In genomic region chr10:12869029-12869671, GRCm38 (mm10) we compare ENCODE assay signal across 7 mouse cellular contexts. TPM values are rescaled to one million over a fixed set of nuclear protein-coding genes. Genes with fewer than 3 reads are reported as not detected.
DNase-seq lines count a peak whose midpoint lies in the region; ATAC-seq lines count a peak whose summit lies in the region.

Utrn (minus strand) TSS chr10:12869365.

- H3K4me1 ChIP-seq in hindbrain, embryonic 15.5 days (replicated peaks), result peaks cover 17% of the 10 kb centered on the region

- H3K9ac ChIP-seq in hindbrain, embryonic 15.5 days, result peak within 1 kb of the TSS; percentile 73

- no peaks in the 10 kb centered on the region for H3K36me3 ChIP-seq in hindbrain, embryonic 15.5 days

- intact Hi-C loops in left cerebral cortex, postnatal 25 days (cut with DNase I), result loop anchor here (2.0 to 5.0 kb wide), 2 partner anchors 54 to 132 kb away; no protein-coding TSS in a partner anchor

- H3K27me3 ChIP-seq in hindbrain, embryonic 15.5 days, result no peaks in the 10 kb centered on the region

- peak within 1 kb of the TSS; percentile 88 for H3K4me2 ChIP-seq in hindbrain, embryonic 15.5 days

- DNase-seq in WW6 (ENCODE audit: low read depth, low spot score), result peak; percentile 55
- DNase-seq in cerebellum, postnatal 25 days, result peak; percentile 79 to 81
- peak; percentile 81 for DNase-seq in gastrocnemius, adult 18-20 months (ENCODE audit: low spot score)
- DNase-seq in left cerebral cortex, postnatal 25 days (ENCODE audit: low spot score in 2 of 2), result peak; percentile 42 to 51
- DNase-seq in mesoderm, embryonic 11.5 days (ENCODE audit: low read depth, low spot score), result peak; percentile 86
- peak; percentile 73 for DNase-seq in skeletal muscle tissue, adult 2 months (ENCODE audit: low read depth, low spot score)

- peak; percentile 88 for ATAC-seq in hindbrain, embryonic 15.5 days (ENCODE audit: low FRiP score, low read depth)

- H3K4me3 ChIP-seq in hindbrain, embryonic 15.5 days, result peak within 1 kb of the TSS; percentile 64

- peak within 1 kb of the TSS; percentile 66 for H3K27ac ChIP-seq in hindbrain, embryonic 15.5 days (replicated peaks)

- no peaks in the 10 kb centered on the region for H3K9me3 ChIP-seq in hindbrain, embryonic 15.5 days

- WGBS in hindbrain, embryonic 15.5 days, result under 1% methylated on average over 73 of the region's 77 CpGs

RNA-seq across cellular contexts. Expression of gene Utrn, which starts in this region (rescaled TPM):
- 10 to 100 TPM; 17.6 to 20.4 TPM for total RNA-seq in gastrocnemius, adult 18-20 months (2021)
- polyA plus RNA-seq in hindbrain, embryonic 15.5 days (2015; fragmentation: Nextera tagmentation; extraction: Ambion mirVana), result 25.6 and 30.2 TPM in 2 replicates
- 10 to 100 TPM; 53.8 to 58.0 TPM for total RNA-seq in left cerebral cortex, postnatal 25 days (2021)

Comparison
In these comparisons a context has a peak if more than half of its experiments do, and no peak if none do; other contexts are left out.
1. Peak in every context shown above with its lines: DNase-seq, ATAC-seq, H3K4me3 ChIP-seq and H3K27ac ChIP-seq.